Mouse (Mus musculus): Measurements from ENCODE around the gene Trim33.
A peak's percentile ranks its signal among the peaks of the same experiment; 100 is the strongest.

Gene Trim33

DNA sequence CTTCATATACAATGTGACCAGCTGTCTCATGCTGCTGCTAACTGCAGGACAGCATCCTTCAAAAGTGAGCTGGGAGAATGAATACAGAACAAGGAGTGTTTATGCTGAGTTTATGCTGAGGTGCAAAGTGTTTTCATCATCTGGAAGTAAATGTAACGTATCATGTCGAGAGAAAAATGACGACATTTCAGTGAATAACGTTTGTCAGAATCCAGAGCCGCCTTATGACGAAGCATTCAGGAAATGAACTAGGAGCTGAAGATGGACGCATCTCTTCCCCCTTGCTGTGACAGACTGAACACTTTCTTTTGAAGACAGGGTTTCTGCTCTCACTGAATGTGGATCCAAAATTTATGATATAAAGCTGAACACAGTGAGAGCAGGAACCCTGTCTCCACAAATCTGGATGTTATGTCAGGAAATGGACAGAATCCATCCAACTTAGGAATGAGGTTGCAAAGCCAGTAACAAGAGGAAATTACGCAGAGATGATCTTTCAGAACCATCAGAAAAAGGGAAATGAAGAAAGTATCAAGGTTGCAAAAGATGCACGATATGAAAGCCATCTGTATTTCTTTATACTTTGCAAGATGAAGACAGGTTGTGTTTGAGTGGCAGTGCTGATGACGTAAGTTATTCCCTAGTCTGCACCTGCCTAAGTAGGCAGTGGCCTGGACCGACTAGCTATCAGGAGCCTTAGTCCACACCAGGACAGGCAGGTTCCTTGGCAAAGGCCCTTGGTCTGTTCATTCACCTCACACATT is 85.3 kb downstream of the Trim33 start:
- no peak for DNase-seq

DNA sequence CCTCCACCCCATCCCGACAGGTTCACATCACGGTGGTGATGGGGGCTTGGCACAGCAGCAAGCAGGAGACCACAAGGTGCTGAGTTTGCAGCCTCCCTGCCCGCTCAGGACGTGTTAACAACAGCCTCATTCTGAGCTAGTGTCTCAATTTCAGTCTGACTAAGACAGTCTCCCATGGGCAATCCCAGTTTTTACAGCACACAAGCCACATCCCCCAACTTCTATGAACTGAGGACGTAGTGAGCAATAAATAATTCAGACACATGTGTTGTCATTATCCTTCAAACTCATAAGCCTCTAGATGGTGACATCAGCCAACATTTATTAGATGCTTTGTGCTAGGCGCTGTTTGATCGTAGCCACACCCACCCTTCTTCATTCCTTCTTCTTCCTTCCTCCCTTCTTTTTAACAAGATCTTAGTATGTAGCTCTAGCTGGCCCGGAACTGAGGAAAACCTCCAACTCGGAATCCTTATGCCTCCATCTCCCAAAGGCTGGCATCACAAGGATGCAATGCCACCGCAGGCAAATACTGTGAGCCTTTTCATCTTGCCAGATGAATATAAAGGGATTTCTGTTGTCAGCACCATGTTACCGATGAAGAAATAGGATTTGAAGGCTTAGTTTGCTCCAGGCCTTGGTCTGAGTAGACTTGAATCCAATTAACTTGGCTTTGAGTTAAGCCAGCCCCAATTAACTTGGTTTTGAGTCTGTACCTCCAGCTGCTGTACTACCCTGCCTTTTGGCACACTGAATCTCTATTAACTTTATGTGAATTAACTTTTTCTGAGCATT is 88.3 kb downstream of the Trim33 start:
- DNase-seq: no peak

DNA sequence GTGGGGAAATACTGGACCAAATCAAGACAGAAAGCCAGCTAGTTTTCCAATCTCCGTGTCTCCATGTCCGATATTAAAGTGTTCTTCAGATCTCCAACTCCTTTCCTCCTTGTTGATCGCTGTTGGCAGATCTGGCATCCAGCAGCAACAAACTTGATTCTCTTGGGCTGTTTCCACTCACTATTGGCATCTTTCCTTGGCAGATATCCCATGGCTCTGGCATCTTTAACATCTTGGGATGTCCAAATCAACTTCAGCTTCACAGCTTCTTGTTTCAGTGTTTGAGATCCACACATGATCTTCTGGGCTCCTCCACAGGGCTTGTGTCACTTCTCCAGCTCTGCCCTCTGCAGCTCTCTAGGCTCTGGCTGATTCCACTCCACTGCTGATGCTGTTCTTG is 89.6 kb downstream of the Trim33 start:
- no peak for DNase-seq

DNA sequence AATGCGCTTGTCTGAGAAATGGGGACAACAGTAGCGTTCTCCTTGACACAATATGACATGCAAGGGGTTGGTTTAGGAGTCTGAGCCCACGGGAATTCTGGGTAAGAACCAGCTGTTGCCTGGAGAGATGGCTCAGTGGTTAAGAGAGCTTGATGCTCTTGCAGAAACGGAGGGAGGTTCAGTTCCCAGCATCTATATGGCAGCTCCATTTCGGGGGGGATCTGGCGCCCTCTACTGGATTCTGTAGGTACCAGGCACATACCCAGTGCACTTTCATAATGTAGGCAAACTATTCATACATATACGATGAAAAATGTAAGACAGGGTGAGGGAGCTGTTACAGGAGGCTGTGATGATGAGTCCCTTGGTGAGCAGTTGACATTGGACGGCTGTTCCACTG is 94.9 kb downstream of the Trim33 start:
- peak; percentile 13 for DNase-seq

DNA sequence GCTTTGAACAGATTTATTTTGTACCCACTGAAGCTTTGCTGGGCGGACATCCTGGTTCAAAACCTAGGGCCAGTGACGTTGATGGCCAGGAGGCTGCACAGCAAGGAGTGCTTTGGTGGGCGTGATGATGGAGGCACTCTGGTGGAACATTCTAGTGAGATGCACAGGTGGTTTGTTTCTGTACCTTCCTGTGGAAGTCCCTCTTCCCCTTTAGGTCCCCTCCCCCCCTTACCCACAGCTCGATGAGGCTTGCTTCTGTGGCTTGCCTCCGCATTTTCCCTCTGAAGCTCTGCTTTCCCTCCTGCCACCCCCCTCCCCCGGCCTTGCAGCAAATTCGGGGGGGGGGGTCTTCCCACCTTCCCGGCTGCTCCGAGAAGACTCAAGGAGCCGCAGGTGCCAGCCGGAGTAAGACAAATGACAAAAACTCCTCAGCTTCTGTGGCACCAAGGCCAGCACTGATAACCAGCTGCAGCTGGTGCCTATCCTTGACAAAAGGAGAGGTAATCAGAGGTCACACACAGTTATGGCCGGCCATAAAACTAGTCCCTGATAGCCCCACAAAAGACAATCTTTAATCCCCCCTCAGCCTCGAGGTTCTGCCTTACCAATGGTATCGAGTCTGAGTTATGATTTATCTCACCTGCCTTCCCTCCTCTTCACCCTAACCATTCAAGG is 96.2 kb downstream of the Trim33 start:
- no peak for DNase-seq

DNA sequence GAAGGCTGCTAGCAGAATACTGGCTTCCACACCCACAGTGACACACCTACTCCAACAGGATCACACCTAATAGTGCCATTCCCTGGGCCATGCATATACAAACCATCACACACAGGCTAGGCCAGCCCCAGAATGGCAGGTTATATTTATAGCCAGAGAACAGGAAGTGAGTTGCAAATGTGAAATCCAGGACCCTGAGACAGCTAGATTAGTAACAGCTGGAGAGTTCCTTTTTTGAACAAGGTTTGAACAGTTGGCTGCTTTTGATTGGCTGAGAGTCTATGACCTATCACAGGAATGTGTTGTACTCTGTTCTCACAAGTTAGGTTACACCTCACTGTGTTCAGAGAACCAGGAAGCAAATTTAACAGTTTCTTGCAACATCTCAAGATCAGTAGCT is 98.9 kb downstream of the Trim33 start:
- DNase-seq: peak; percentile 6

DNA sequence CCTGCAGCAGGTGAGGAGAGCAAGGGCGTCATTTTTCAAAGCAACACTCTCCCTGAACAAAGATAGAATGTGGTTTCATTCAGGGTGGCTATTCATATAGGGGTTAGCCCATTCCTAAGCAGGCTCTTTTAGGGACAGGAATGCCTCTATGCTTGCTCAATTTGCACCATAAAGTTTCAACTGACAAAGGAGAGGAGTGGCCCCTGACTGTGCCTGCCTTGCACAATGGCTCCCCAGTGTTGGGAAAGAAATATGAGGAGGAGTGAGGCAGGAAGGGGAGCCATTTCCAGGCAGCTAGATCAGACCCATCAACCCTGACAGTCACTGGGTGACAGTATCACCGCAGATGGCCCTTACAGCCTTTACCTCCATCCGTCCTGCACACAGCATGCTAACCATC is 100.3 kb downstream of the Trim33 start:
- DNase-seq: no peak

DNA sequence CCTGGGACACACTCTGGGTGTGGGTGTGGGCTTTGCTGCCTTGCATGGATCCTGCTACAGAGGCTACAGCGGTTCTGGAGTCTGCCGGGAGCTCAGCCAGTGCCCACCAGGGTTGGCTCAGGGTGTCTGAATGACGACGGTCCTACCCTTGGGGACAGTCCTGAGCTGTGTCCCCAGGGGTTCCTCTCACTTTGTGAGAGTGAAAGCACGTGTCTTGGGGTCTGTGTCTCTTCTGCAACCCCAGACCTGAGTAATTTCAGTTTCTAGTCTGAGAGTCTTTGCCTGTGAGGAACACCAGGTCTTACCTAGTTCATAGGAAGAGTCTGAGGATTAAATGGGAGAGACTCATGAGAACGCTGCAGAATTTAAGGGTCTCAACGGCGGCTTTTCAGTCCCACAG is 101.7 kb downstream of the Trim33 start:
- no peak for DNase-seq

DNA sequence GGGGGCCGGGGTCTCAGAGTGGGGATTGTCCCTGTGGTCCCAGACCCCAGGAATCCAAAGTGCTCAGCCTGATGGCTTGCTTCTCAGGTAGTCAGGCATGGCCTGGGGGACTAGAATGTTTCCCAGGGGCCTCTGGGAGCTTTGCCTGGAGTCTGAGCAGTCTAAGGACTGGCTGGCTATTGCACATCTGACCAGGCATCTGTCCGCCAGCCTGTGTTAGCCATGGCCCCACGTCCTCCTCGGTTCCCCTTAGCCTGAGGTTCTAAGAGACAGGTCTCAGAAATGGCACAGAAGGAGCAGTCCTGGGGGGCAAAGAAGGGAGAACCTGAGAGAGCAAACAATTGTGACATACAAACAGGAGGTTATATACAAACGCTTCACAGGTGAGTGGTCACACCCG is 102.3 kb downstream of the Trim33 start:
- DNase-seq: no peak

DNA sequence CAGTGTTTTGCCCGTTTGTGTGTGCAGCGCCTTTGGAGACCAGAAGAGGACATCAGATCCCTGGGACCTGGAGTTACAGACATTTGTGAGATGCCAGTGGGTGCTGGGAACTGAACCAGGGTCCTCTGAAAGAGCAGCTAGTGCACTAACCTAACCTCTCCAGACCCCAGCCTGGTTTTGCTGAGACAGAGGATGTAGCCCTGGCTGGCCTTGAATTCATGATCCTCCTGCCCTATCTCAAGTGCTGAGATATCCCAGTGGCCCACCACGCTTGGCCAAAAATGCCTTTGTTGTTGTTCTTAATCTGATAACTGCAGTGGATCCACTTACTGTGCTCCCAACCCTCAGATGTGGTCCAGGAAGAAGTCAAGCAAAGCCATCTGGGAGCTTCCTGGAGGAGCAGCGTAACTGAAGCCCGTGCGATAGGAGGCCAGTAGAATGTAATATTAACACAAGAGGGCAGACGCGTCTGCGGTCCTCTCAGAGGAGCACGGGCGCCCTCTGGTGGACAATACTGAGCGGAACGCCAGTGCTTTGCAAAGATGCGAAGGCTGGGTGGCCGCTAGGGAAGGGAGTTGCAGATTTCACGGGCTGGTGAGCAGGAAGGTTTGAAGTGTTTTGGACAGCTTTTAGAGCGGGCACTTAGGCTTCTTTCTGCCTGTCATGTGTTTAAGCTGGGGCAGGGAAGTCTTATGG is 103.9 kb downstream of the Trim33 start:
- DNase-seq: peak; percentile 72

DNA sequence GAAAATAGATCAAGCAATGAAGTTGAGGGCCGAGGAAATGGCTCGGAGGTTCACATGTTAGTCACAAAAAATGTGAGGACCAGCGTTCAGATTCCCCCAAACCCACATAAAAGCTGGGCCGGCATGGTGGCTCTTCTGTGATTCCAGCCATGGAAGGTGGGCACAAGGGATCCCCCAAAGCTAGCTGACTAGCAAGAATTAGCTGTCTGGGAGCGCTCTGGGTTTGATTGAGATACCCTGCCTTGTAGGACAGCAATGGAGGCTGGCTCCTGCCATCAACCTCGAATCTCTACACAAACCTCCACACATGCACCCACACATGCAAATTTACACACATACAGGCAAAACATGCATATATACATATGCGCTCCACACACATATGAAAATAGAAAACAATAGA is 105.4 kb downstream of the Trim33 start:
- no peak for DNase-seq

DNA sequence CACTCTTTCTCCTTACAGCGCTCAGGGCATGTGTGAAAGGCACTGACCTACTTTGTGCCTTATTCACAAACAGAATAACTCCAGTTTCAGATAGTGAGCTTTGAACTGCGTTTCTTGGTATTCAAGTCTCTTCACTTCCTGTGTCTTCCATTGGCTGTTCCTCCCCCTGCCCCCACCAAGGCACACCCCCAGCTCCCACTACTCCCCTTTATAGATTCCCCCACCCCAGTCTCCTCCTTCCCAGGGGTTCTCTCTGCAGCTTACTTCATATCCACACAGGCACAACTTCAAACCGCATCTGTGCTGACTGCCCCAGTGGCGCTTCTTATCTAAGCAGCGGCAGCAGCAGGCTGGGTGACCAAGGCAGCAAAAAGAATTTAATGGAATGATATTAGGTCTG is 105.9 kb downstream of the Trim33 start:
- DNase-seq: no peak

DNA sequence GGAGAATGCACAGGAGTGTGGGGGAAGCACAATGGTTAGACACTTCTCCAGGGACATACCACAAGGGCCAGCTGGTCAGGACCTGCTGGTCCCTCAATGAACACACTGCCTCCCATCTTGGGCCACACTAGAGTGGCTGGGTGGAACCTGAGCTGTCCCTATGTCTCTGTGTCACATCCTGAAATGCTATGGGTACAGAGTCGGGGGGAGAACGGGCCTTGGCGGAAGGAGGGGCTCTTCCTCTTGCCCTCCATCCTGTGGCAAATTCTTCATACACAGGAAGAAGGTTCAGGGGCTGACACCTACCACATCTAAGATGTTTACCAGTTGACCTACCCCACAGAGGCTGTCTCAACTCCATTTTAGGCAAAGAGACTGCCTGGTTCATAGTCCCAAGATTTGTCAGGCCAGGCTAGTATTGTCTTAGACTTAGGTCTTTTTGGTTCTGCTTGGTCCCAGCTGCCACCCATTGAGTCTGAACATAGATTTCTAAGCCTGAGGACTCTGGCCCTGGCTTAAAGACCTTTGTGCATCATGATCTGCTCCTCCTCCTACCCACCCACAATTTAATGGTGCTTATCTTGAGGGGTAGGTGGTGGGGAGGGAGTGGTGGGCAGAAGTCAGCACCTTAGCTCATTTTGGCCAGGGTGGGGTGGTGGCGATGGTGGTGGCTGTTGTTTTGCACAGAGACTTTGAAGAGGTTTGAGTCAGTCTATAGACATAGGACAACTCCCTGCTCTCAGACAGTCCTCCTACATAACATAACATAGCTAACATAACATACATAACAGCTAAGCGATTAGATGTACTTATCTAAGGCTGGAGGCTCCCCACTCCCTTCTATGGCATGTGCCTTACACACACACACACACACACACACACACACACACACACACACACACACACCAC is 106.5 kb downstream of the Trim33 start:
- DNase-seq: no peak

DNA sequence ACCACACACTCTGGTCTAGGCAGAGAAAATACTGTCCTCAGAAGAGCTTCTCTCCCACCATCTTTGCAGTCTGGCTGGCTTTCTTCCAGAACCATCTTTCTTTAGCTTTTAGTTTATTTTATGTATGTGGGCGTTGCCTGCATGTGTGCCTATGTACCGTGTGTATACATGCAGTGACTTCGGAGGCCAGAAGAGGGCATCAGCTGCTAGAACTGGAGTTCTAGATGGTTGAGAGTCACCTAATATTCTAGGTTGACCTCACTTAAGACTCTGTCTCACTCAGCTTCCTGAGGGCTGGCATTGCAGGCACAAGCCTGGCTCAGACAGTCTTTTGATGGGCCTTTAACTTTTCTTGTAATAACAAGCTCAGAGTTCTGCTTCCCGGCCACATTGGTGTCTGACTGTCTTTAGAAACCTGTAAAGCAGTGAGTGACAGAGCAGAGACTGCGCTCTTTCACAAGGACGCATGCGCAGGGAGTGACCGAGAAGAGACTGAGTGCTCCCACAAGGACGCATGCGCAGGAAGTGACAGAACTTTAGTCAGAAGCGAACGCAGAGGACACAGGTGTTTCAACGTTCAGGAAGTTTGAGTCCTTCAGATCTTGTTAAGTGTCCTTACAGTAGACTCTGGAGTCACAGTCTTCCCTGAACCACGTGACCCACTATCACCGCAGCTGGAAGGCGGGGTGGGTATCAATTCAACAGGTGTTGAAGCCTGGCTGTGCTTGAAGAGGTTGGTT is 107.4 kb downstream of the Trim33 start:
- no peak for DNase-seq

DNA sequence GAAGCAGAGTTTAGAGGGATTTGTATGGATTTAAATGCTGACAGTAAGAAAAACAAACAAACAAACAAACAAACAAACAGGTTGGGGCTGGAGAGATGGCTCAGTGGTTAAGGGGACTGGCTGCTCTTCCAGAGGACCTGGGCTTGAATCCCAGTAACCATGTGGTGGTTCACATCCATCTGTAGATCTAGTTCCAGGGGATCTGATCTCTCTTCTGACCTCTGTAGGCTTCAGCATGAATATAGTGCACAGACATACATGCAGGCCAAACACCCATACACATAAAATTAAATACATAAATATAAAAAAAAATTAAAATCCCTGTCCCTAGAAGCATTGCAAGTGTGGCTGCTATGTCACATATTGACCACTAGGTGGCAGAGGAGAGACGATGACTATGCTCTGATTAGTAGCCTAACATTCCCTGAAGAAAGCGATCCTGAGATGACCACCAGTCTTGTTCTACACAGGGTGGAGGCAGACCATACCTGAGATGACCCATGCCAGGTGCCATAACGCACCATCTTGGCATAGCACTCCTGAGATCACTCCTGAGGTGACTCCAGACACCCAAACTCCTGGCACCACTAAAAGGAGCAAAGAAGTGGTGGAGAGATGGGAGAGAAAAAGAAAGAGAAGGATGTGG is 113.6 kb downstream of the Trim33 start:
- no peak for DNase-seq

DNA sequence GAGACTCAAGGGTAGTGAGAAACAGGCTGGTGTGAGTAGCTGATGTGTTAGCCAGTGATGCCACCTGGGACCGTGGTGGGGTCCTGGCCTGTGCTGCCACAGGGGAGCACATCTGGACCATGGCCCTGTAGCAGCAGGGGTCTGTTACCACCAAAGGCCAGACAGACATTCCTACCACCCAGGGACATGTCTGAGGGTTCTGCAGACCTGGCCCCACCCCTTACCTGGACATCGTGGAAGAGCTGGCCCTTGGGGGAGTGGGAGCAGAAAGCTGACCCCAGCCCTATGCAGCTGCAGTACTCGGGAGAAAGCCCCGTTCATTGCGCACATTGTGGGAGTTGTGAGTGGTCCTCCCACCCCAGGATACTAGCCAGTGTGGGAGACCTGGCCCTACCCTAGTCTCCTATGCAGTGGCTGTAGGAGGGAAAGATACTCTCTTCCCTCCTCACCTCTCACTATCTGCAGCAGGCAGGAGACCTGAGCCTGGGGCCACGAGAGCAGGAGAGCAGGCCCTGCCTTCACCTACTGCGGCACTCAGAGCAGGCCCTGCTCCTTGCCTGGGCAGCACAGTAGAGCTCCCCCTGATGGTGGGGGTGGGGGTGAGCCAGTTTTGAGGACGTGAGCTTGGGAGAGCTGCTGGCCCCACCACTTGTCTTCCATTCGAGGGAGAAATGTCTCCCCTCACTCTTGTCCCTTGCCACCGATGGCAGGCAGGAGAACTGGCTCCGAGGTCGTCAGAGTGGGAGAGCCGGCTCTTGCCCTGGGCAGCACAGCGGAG is 114.4 kb downstream of the Trim33 start:
- DNase-seq: no peak

DNA sequence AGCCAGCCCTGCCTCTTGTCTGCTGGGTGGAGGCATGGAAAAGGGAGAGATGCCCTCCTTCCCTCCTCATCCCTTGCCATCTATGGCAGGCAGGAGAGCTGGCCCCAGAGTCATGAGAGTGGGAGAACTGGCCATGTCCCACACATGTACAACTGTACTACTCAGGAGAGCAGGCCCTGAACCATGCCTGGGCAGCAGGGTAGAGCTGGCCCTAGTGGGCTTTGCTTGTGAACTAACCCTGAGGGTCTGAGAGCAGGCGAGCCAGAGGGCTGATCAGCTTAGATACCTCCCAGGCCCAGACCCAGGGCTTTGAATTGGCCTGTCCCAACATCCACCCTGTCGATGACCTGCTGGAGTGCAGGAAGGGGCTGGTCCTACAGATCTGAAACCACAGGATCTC is 115.0 kb downstream of the Trim33 start:
- no peak for DNase-seq

DNA sequence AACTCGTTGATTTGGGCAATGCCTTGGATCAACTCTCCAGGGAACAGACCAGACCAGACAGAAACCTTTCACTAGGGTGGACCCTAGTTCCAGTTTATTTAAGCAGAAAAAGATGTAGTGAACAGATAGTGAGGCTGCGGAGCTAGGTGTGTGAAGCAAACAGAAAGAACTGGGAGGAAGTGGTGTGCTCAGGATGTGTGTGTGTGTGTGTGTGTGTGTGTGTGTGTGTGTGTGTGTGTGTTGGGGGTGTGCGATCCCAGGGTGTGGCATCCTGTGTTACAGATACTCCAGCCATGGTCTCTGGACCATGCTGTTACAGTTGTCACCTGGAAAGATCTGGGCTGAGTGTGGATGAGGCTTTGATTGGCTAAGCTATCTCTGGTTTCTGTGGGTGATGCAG is 118.4 kb downstream of the Trim33 start:
- DNase-seq: no peak

DNA sequence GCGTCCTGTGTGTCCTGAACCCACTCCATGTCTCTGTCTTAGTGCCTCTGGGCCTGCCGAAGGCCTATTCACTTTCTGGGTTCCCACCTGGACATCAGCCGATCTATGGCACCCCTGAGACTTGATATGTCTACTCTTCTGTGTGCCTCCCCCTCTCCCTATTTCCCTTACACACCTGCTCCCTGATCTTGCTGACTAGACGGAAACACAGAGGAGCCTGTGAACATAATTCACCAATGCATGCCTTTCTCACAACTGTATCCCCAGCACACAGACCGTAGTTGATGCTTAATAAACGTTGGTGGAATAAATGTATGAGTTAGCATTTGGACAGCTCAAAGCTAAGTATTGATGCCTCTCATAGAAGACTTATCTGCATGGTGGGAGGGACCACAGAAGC is 121.7 kb downstream of the Trim33 start:
- DNase-seq: no peak
